Mouse (Mus musculus): Measurements from ENCODE around the gene Mroh2a.

Mroh2a gene

DNA sequence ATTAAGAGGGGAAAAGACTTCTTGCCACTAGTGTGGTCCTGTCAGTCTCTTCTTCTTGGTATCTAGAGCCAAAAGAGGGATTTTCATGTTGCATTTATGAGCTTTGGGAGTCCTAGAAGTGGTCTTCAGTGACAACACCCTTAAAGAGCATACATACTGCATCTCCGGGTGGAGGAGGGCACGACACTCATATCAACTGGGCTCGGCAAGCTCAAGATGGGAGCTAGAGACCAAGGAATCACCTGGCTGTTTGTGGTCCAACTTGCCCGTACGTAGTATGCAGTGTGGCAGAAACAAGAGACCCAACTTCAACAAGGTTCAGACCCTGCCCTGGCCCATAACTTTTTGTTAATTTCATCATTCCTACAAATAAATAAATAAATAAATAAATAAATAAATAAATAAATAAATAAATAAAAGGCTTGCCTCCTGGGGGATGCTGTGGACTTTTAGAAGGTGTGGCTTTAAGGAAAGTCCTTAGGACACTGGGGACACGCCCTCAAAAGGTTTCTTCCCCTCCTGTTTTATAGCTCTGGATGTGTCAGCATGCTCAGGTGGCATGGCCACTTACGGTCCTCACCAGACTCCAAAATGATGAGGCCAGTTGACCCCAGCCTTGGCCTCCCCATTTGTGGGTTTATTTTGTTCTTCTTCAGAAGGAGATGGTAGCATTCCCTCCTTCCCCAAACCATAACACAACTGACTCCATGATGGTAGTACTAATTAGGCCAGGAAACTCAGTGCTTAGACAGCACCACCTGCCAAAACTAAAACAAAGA lies 70.9 kb downstream of the Mroh2a start:
- no peak for DNase-seq

DNA sequence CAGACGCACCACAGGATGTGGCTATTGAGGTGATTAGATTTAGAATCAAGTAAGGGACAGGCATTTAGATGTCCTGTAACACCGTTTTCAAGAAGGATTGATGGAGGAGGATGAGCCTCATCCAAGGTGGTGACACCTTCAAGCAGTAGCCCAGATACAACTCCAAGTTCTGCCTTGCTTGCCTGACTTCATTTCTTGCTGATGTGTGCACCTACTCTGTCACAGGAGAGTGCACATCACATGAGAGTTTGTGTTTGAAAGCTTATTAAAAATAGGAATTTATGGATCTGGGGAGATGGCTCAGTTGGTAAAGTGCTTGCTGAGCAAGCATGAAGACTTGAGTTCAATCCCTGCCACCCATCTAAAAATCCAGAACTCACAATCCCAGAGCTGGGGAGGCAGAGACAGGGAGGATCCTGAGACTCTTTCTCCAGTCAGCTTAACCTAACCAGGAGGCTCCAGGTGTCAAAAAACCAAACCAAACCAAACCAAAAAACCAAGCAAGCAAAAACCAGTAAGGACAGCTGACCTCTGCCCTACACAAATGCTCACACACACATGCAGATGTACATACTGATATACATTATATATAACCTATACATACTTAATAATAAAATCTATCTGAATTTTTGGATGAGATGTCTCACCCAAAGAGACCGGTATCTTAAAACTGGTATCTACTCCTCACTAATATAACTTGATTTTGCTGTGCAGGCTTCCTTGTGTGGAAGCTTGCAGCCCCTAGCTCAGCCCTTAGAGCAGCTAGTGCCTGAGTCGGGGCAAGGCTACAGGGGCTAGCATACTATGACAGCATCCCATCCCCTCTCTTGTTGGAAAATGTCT lies 72.1 kb downstream of the Mroh2a start:
- DNase-seq: no peak

DNA sequence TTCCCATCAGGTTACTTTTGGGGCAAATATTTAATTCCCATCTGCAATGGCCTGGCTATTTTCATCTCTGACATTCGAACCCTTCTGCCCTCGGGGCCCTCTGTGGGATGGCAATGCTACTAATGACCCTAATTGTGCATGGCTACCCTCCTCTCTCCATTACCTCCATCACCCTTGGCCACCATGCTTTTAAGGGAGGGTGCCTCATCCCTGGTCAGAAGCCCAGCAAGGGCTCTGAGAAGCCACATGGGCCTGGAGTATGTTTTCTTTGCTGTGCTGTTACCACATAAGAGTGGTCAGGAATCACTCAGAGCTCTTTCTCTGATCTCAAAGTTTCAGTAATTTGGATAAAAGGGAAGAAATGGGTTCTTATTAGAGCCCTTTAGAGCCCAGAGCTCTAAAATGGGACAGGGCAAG lies 72.8 kb downstream of the Mroh2a start:
- DNase-seq: no peak

DNA sequence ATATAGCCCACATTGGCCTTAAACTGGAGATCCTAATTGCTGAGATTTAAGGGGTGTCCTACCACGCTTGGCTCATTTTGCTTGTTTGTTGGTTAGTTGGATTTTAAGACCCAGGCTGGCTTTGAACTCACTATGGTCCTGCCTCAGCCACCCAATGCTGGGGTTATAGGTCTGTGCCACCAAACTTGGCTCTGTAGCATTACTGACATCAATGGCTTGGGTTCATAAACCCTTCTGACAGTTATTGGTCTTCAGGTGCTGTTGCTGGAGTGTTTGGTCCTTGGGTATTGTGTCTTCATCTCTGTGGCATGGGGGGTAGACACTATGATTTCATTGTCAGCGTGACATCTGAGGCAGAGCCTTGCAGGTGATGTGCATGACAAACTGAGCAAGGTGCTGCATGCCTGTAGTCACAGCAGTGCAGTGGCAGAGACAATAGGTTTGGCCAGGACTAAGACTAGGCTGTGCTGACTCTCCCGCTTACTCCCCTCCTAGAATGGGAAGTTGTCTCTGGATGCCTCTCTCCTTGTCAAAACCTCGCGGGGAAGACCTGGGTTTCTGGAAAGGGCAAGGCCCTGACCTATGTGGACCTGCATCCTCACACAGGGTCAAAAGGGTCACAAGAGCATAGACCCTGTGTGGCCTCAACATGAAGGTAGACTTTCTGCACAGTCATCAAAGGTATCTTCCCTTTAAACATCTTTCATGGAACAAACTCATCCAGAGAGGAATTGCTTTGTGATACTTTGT lies 73.7 kb downstream of the Mroh2a start:
- no peak for DNase-seq

DNA sequence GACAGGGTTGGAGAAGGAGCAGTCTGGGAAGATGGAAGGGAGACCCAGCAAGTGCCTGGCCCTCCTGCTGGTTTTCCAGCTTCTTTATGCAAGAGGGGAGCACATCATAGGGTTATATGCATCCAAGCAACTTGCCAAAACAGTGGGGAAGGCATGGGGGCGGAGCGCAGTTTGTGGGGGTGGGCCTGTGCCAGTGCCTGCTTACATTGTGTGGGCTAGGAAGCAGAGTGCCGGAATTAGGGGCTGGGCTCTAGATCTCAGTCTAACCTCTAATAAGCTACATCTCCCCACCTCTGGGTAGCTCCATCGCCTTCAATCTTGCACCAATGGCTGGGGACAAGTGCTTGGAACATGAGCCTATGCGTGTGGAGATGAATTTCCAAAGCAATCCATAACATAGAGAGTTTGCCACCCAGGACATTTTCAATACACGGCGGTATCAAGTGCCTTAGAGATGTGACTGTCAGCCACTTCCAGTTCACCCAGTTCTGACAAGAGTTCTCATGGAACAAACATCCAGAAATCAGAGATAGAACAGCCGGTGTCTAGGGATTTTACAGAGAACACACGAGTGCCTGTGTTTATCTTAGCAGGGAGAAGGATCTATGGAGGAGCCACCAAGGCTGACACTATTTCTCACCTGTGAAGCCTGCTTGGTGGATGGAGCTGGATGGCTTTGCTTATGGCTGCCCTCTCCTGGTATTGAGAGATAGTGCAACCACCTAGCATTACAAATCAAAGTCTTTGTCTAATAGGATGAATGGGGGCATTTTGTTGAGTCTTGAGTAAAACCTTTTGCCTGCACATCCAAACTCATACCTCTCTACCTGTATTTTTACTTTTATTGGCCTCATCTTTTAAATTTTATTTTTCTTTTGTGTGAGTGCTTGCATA lies 74.6 kb downstream of the Mroh2a start:
- DNase-seq: no peak

DNA sequence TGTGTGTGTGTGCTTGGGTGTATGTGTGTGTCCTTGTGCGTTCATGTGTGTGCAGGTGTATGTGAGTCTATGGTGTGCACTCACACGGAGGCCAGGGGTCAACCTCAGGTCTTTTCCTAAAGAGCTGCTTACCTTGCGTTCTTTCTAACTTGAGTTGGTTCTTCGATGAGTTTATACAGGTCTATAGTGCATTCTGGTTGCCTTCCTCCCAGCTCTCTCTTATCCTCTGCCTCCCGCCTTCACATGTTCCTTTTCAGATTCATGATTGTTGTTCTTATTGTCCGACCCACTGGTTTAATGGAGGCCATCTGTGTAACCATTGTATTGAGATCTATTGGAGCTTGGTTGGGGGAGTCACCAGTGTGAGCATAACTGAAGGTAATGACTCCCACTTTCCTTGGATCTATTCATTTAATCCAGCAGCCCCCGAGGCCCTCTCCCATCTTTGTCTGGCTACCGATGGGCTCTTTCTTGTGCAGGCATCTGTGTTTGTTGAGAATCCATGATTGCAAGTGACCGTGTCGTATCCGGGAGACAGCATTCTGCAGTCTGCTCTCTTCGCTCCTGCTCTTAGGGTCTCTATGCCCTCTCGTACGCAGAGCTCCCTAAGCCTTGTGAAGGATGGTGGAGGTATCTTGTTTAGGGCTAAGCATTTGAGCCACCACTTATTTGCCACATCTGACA lies 75.4 kb downstream of the Mroh2a start:
- DNase-seq: no peak

DNA sequence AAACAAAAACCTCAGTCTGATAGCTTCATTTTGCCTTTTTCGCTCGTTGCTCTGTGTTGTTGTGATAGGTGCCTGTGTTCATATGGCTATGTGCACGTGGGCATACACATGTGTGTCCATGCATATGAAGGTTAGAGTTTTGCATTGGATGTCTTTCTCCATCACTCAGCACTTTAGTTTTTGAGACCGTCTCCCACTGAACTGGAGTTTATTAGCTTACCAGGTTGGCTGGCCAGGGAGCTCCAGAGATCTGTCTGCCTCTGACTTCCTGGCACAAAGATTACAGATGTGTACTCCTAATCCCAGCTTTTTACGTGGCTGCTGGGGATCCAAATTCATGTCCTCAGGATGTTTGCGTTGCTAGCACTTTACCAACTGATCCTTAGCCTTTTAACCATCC lies 77.0 kb downstream of the Mroh2a start:
- DNase-seq: no peak

DNA sequence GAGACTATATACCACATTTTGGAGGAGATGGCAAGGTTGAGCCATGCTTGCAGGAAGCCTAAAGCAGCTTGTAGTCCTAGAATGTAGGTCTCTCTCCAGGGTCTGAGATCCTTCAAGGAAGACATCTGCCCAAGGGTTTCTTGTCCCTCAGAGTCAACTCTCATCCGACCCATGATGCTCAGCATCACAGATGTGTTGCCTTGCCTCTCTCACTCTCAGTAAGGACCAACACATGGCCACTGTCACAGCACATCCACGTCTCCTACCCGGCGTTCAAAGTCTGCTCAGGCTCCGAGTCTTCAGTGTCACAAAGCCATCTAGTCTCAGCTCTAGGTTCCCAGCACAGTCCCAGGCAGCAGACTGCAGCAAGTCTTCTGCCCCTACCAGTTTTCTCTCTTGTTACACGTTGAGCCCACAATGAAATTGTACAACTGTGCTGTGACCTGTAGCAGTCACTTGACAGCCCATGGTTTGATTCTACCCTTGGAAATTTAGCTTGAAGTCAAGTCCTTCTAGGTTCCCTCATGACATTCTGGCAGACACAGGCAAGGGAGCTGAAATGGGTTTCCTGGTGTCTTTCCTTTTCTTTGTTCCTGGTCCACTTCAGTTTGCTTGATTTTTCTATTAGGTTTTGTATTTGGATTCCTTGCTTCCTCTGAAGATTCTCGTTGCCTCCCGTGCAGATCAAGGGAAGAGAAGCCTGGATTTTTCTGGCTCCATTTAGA lies 77.6 kb downstream of the Mroh2a start:
- no peak for DNase-seq

DNA sequence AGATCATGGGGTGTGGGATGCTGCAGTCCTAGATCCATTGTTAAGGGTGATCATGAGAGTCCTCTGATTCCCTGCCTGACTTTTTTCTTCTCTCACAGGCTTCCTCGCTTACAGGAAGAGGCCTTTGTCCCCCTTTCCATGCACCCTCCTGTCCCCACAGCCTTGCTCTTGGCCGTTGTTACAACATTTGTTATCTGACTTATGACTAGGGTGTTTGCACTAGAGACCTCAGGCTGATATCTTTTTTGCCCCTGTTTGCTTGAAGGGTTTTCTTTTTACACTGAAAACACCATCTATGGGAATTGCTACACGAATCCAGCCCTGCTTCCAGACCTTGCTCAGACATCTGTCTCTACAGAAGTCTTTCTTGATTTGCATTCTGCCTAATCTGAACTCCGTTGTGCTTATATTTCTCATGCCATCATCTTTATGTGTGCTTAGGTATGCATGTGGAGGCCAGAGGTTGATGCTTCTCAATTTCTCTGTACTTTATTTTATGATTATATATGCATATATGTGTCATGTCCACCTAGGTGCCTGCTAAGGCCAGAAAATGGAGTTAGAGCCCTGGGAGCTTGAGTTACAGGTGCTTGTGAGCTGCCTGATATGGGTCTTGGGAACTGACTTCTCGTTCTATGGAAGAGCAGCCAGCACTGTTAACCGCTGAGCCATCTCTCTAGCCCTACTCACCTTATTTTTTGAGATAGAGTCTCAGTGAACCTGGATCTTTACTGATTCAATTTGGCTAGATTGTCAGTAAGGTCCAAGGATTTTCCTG lies 78.4 kb downstream of the Mroh2a start:
- DNase-seq: no peak

DNA sequence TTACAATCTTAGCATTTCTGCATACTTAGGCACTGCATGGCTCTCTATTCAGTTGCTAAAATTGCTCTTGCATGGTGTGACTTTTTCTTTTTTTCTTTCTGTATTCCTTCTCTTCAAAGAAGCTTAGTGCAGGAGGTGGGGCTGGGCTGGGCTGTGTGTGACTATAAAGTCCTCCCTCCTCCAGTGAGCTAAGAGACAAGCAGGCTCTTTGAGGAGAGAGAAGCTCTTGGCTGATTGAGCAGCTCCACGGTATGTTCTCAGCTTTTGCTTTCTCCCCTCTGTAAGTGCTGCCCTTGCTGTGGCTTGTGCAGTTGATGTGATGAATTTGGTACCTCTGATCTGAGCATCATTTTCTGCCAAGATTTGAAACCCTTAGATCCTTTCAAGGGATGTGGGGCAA lies 79.8 kb downstream of the Mroh2a start:
- no peak for DNase-seq

DNA sequence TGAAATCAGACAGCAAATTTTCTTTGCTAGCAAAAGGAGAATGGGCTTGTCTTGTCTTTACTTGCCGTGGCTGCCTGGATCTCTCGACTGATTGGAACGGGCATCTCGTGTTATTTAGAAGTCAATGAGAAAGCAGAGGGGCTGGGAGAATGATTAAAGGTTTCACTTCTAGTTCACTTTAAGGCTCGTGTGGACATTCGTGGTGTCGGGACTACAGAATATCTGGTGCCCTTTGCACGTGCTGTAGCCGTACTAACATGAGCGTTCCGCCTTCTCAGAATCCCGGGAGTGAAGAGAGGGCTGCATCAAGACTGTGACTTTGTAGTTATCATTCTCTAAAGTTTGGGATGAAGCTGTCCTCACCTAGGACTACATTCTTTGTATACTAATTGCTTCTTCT lies 80.4 kb downstream of the Mroh2a start:
- DNase-seq: no peak

DNA sequence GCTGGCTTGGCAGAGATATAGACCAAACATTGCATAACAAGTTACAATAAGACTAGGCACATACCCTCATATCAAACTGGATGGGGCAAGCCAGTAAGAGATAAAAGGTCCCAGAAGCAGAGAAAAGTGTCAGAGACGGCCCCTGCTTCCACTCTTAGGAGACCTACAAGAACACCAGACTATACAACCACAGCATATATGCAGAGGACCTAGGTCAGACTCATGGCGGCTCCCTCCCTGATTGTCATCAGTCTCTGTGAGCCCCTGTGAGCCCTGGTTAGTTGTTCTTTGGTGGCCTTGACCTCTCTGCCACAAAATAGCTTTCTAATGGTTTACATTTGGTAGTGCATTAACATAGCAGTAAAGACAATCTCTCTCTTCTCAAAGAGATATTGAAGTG lies 82.2 kb downstream of the Mroh2a start:
- DNase-seq: no peak

DNA sequence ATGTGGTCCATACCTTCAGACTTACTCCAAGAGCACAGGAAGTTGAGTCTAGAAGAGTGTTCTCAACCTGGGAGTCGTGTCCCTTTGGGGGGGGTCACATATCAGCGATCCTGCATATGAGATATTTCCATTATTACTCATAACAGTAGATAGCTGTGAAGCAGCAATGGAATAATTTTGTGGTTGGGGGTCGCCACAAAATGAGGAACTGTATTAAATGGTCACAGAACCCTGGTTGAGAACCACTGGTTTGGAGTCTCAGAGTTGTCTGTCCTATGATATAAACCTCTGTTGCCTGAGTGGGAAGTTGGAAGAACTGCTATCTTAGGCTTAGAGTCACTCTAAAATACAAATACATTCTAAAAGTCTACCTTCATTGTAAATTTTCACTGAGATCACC lies 83.1 kb downstream of the Mroh2a start:
- no peak for DNase-seq

DNA sequence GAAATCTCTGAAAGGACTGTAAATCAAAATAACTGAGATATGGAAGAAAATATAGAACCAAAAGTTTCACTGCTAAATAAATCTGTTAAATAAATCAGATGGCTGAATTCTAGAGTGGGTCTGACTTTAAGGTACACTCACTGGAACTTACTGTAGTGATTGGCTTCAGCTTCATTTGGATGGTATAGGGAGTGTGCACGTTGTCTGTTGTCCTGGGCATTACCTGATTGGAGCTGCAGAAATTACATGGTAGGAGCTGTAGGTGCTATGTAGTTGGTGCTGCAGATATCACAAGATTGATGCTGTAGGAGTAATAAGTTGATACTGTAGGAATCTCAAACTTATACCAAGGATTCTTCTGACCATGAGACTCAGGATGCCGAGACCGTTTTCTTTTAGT lies 83.6 kb downstream of the Mroh2a start:
- DNase-seq: no peak
